Mouse (Mus musculus) lung, postnatal 0 days (tissue): ENCODE results near the gene Rbfox1.

Experiments
- CTCF ChIP-seq: IDR thresholded peaks from 2 replicates; pipeline ENCODE4 v1.5.1; 2016; ENCODE audit warnings: antibody characterized with exemption, mild to moderate bottlenecking
- EP300 ChIP-seq: IDR thresholded peaks from 2 replicates; pipeline ENCODE4 v1.6.1; 2016; ENCODE audit warnings: antibody characterized with exemption, mild to moderate bottlenecking, control low read depth

- TF ChIP-seq EP300, result no peak
- no peak for TF ChIP-seq CTCF
These were observed 1566.0 kb downstream of the Rbfox1 start for GRCm38 (mm10) chr16:7451193-7451592.
